Mouse (Mus musculus): ENCODE data around the gene Fam219b. TPM values are rescaled to one million over a fixed set of nuclear protein-coding genes. Genes with fewer than 3 reads are reported as not detected.

Gene Fam219b
- total RNA-seq, 2 experiments from 2014 or later, result 19.9 to 25.7 TPM

GRCm38 (mm10) chr9:57558625-57559024 is 21.3 kb downstream of the Fam219b start:
- TF ChIP-seq CTCF (conservative IDR thresholded peaks at IDR 0.05), result no peak
- Histone ChIP-seq H3K27ac (no peak overlapping the region), H3K4me3 (no peak overlapping the region)
- no peak for DNase-seq (ENCODE audit: low spot score in 2 of 2)

- TF ChIP-seq CTCF (conservative IDR thresholded peaks at IDR 0.05), result no peak
- no peak overlapping the region for H3K27ac ChIP-seq
- no peak for DNase-seq (ENCODE audit: low spot score in 2 of 2)
- no peak overlapping the region for H3K4me3 ChIP-seq
Observed at GRCm38 (mm10) chr9:57559568-57559967, 22.2 kb downstream of the Fam219b start.

GRCm38 (mm10) chr9:57560263-57560662 is 22.9 kb downstream of the Fam219b start:
- no peak for TF ChIP-seq CTCF (conservative IDR thresholded peaks at IDR 0.05)
- no peak for DNase-seq (ENCODE audit: low spot score in 2 of 2)
- Histone ChIP-seq H3K27ac (peak overlapping the region; percentile 97), H3K4me3 (peak overlapping the region; percentile 71)

DNA sequence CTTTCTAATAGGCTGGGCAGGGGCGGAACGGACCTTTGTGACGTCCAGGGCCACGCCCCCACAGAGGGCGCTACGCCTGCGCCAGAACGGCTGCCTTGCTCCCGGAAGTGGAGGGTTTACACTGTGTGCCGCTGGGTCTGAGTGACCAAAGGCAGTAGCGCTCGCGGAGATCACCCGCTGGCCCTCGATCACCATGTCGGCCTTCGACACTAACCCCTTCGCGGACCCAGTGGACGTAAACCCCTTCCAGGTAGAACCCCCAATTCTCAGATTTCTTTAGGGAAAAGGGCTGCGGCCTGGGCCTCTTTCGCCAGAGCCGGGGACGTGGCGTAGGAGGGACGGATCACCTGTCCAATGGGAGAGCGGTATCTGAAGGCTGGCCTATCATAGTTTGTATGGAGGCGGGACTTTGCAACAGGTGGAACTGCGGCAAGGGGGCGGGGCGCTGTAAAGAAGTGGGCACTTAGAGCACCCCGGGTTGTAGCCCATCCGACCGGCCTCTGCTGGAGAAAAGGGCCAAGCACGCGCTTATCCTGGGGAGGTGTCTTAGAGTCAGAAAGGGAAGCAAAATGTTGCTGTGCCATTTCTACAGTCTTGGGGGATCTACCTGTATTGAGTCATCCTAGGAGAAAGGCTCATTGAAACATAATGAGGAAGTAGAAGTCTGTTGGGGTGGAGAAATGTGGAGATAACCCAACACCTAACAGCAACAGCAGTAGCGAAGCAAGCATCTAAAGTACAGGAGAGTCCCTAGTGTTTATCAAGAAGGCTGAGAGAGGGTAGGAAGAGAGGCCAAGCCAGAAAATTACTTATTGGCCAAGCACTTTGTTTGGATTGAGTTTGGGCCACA is 23.8 kb downstream of the Fam219b start, which contains the start of gene Scamp2:
Gene Scamp2, plus strand, starts transcription at position 83 of the 850 bp plus-strand sequence.
- Histone ChIP-seq H3K27ac (peak within 1 kb of the TSS; percentile 97), H3K4me3 (peak within 1 kb of the TSS; percentile 71)
- peak; percentile 9 for TF ChIP-seq CTCF (conservative IDR thresholded peaks at IDR 0.05)
- peak; percentile 92 to 94 for DNase-seq (ENCODE audit: low spot score in 2 of 2)

DNA sequence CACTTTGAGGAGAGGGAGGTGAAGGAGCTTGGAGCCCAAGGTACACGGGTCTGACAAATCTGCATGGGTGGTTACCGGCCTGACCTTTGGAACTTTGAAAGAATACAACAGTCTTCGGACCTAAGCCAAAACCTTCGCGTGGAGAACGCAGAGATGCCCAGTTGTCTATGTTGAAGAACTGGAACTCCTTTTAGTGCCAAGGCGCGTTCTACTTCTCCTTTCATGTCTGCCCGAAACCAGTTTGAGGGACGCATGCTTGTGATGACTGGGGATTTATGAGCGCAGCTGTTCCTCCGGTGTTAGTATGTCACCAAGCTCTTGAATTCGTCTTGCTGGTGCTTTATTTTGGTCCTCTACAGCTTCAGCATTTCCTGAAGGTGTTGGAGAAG is 24.4 kb downstream of the Fam219b start:
- Histone ChIP-seq H3K27ac (peak overlapping the region; percentile 97; the same call in 1 of the 2 replicates), H3K4me3 (peak overlapping the region; percentile 71)
- DNase-seq (ENCODE audit: low spot score in 2 of 2), result no peak
- no peak for TF ChIP-seq CTCF (conservative IDR thresholded peaks at IDR 0.05)

DNA sequence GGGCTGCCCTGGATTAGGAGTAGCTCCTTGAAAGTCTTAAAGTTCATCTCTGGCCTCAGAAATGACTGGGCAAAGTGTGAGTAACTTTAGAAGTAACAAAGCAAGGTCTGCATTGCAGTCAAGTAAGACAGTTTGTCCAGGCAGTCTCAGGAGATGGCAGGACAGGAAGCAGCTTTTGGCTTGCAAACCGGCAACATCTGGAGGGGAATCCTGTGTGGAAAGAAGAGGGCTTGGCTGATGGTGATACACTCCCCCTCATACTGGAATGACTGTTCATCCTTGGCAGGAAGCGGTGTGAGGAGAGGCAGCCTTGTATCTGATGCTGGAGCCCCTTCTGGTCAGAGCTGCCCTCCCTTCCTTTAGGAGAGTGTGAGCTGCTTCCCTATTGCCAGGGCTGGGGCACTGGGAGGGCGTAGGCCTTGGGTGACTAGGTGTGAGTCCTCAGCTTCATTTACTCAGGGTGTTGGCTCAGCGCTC is 25.6 kb downstream of the Fam219b start:
- no peak for TF ChIP-seq CTCF (conservative IDR thresholded peaks at IDR 0.05)
- DNase-seq (ENCODE audit: low spot score in 2 of 2), result no peak
- Histone ChIP-seq H3K27ac (peak overlapping the region; percentile 60), H3K4me3 (no peak overlapping the region)

GRCm38 (mm10) chr9:57564609-57565008 is 27.3 kb downstream of the Fam219b start:
- DNase-seq (ENCODE audit: low spot score in 2 of 2), result no peak
- no peak for TF ChIP-seq CTCF (conservative IDR thresholded peaks at IDR 0.05)
- no peak overlapping the region; the same call in 1 of the 2 replicates for H3K27ac ChIP-seq
- no peak overlapping the region for H3K4me3 ChIP-seq

DNA sequence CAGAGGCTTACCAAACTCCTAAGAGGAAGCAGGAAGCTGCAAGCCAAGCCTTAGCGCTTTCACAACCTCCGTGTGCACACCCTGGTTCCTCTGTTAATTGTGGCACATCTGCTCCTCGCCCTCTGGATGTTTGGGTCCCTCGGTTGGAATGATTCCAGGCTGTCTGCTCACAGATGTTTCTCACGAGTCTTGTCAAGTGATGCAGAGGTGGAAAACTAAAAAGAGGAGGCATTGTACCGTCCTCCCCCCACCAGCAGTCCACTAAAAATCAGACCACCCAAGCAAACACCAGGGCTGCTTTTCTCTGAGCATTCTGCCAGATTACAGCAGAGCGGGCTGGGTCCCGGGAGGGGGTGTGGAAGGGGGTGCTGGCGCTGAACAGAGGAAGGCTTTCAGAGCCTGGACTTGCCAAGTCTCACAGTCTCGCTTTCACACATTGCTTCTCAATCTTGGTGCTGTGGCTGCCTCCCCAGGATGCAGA is 28.5 kb downstream of the Fam219b start:
- DNase-seq (ENCODE audit: low spot score in 2 of 2), result peak; percentile 62 to 64
- no peak for TF ChIP-seq CTCF (conservative IDR thresholded peaks at IDR 0.05)
- Histone ChIP-seq H3K4me3 (no peak overlapping the region), H3K27ac (peak overlapping the region; percentile 54)

- DNase-seq (ENCODE audit: low spot score in 2 of 2), result no peak
- peak; percentile 55 for TF ChIP-seq CTCF (conservative IDR thresholded peaks at IDR 0.05)
- peak overlapping the region; percentile 54 for H3K27ac ChIP-seq
Observed at GRCm38 (mm10) chr9:57566846-57567245, 29.5 kb downstream of the Fam219b start.

GRCm38 (mm10) chr9:57568500-57568899 is 31.2 kb downstream of the Fam219b start:
- DNase-seq (ENCODE audit: low spot score in 2 of 2), result no peak
- H3K27ac ChIP-seq, result no peak overlapping the region
- TF ChIP-seq CTCF (conservative IDR thresholded peaks at IDR 0.05), result no peak
- H3K4me3 ChIP-seq, result no peak overlapping the region

More at GRCm38 (mm10) chr9:57566846-57567245, 29.5 kb downstream of the Fam219b start:
- H3K4me3 ChIP-seq, result no peak overlapping the region

GRCm38 (mm10) chr9:57574397-57574796 is 37.1 kb downstream of the Fam219b start:
- DNase-seq (ENCODE audit: low spot score in 2 of 2), result no peak
- Histone ChIP-seq H3K27ac (no peak overlapping the region), H3K4me3 (no peak overlapping the region)
- TF ChIP-seq CTCF (conservative IDR thresholded peaks at IDR 0.05), result no peak

GRCm38 (mm10) chr9:57575577-57575976 is 38.2 kb downstream of the Fam219b start:
- no peak overlapping the region for H3K27ac ChIP-seq
- TF ChIP-seq CTCF (conservative IDR thresholded peaks at IDR 0.05), result no peak

GRCm38 (mm10) chr9:57577144-57577849 is 40.0 kb downstream of the Fam219b start:
- Histone ChIP-seq H3K4me3 (no peak overlapping the region), H3K27ac (no peak overlapping the region)
- no peak for DNase-seq (ENCODE audit: low spot score in 2 of 2)
- TF ChIP-seq CTCF (conservative IDR thresholded peaks at IDR 0.05), result no peak

More at GRCm38 (mm10) chr9:57575577-57575976, 38.2 kb downstream of the Fam219b start:
- no peak for DNase-seq (ENCODE audit: low spot score in 2 of 2)
- H3K4me3 ChIP-seq, result no peak overlapping the region

Measured in layer of hippocampus, adult 2 months (tissue).